Mouse (Mus musculus): Measurements from ENCODE around the gene Tbc1d22a. TPM values are rescaled to one million over a fixed set of nuclear protein-coding genes. Genes with fewer than 3 reads are reported as not detected.

Gene Tbc1d22a
- polyA plus RNA-seq, 1 experiment: 30.5 TPM

GRCm38 (mm10) chr15:86383278-86383677, 169.0 kb downstream of the Tbc1d22a start:
- Histone ChIP-seq H3K79me2 (ENCODE audit: control insufficient read depth, insufficient read depth) (no peaks in the 10 kb centered on the region), H3K4me3 (no peak overlapping the region), H3K27me3 (ENCODE audit: control insufficient read depth, insufficient read depth, insufficient read length) (no peaks in the 10 kb centered on the region), H3K4me2 (ENCODE audit: low read depth) (no peak overlapping the region), H3K36me3 (ENCODE audit: control insufficient read depth, insufficient read depth) (no peaks in the 10 kb centered on the region), H3ac (ENCODE audit: control insufficient read depth, insufficient read length) (no peak overlapping the region)
- no peak for TF ChIP-seq CEBPB (IDR thresholded peaks at IDR 0.05; ENCODE audit: insufficient read depth, poor library complexity, severe bottlenecking)
- TF ChIP-seq POLR2AphosphoS2 (IDR thresholded peaks at IDR 0.05; ENCODE audit: insufficient read length, low read depth): no peak
- TF ChIP-seq USF1 (IDR thresholded peaks at IDR 0.05; ENCODE audit: low read depth): no peak
- TF ChIP-seq SRF (IDR thresholded peaks at IDR 0.05; ENCODE audit: control insufficient read depth, insufficient read length, low read depth): no peak
- no peak for TF ChIP-seq MAX (IDR thresholded peaks at IDR 0.05; ENCODE audit: low read depth)
- TF ChIP-seq POLR2A (IDR thresholded peaks at IDR 0.05; ENCODE audit: insufficient read length, low read depth): no peak
- TF ChIP-seq TCF12 (IDR thresholded peaks at IDR 0.05; ENCODE audit: insufficient read depth, poor library complexity, severe bottlenecking): no peak
- no peak for TF ChIP-seq E2F4 (IDR thresholded peaks at IDR 0.05; ENCODE audit: insufficient read depth)
- no peak for TF ChIP-seq REST (IDR thresholded peaks at IDR 0.05; ENCODE audit: insufficient read depth, insufficient read length)
- no peak for TF ChIP-seq TCF3 (IDR thresholded peaks at IDR 0.05; ENCODE audit: insufficient read length, low read depth)
- TF ChIP-seq MYOD1 (IDR thresholded peaks at IDR 0.05; ENCODE audit: control insufficient read depth in 1 of 3, insufficient read length in 2 of 3, low read depth in 2 of 3): no peak
- TF ChIP-seq MYOG (IDR thresholded peaks at IDR 0.05; ENCODE audit: control insufficient read depth in 1 of 3, insufficient read depth in 1 of 3, insufficient read length in 2 of 3, low read depth in 2 of 3): no peak

- no peaks in the 10 kb centered on the region for H3K36me3 ChIP-seq (ENCODE audit: control insufficient read depth, insufficient read depth)
- no peak overlapping the region for H3K4me3 ChIP-seq
- no peaks in the 10 kb centered on the region for H3K79me2 ChIP-seq (ENCODE audit: control insufficient read depth, insufficient read depth)
- no peaks in the 10 kb centered on the region for H3K27me3 ChIP-seq (ENCODE audit: control insufficient read depth, insufficient read depth, insufficient read length)
- no peak overlapping the region for H3K4me2 ChIP-seq (ENCODE audit: low read depth)
- TF ChIP-seq E2F4 (IDR thresholded peaks at IDR 0.05; ENCODE audit: insufficient read depth) (no peak), REST (IDR thresholded peaks at IDR 0.05; ENCODE audit: insufficient read depth, insufficient read length) (no peak), POLR2A (IDR thresholded peaks at IDR 0.05; ENCODE audit: insufficient read length, low read depth) (no peak), MYOG (IDR thresholded peaks at IDR 0.05; ENCODE audit: control insufficient read depth in 1 of 3, insufficient read depth in 1 of 3, insufficient read length in 2 of 3, low read depth in 2 of 3) (no peak), MYOD1 (IDR thresholded peaks at IDR 0.05; ENCODE audit: control insufficient read depth in 1 of 3, insufficient read length in 2 of 3, low read depth in 2 of 3) (no peak), TCF3 (IDR thresholded peaks at IDR 0.05; ENCODE audit: insufficient read length, low read depth) (no peak), POLR2AphosphoS2 (IDR thresholded peaks at IDR 0.05; ENCODE audit: insufficient read length, low read depth) (no peak), SRF (IDR thresholded peaks at IDR 0.05; ENCODE audit: control insufficient read depth, insufficient read length, low read depth) (no peak), USF1 (IDR thresholded peaks at IDR 0.05; ENCODE audit: low read depth) (no peak), CEBPB (IDR thresholded peaks at IDR 0.05; ENCODE audit: insufficient read depth, poor library complexity, severe bottlenecking) (no peak), MAX (IDR thresholded peaks at IDR 0.05; ENCODE audit: low read depth) (no peak), TCF12 (IDR thresholded peaks at IDR 0.05; ENCODE audit: insufficient read depth, poor library complexity, severe bottlenecking) (no peak)
- H3ac ChIP-seq (ENCODE audit: control insufficient read depth, insufficient read length): no peak overlapping the region
These were observed 171.2 kb downstream of the Tbc1d22a start for GRCm38 (mm10) chr15:86385436-86385835.

GRCm38 (mm10) chr15:86386325-86386724, 172.1 kb downstream of the Tbc1d22a start:
- Histone ChIP-seq H3K36me3 (ENCODE audit: control insufficient read depth, insufficient read depth) (no peaks in the 10 kb centered on the region), H3K4me2 (ENCODE audit: low read depth) (no peak overlapping the region), H3K4me3 (no peak overlapping the region), H3ac (ENCODE audit: control insufficient read depth, insufficient read length) (no peak overlapping the region), H3K79me2 (ENCODE audit: control insufficient read depth, insufficient read depth) (no peaks in the 10 kb centered on the region), H3K27me3 (ENCODE audit: control insufficient read depth, insufficient read depth, insufficient read length) (no peaks in the 10 kb centered on the region)
- no peak for TF ChIP-seq TCF3 (IDR thresholded peaks at IDR 0.05; ENCODE audit: insufficient read length, low read depth)
- TF ChIP-seq POLR2AphosphoS2 (IDR thresholded peaks at IDR 0.05; ENCODE audit: insufficient read length, low read depth): no peak
- TF ChIP-seq USF1 (IDR thresholded peaks at IDR 0.05; ENCODE audit: low read depth): no peak
- no peak for TF ChIP-seq MYOG (IDR thresholded peaks at IDR 0.05; ENCODE audit: control insufficient read depth in 1 of 3, insufficient read depth in 1 of 3, insufficient read length in 2 of 3, low read depth in 2 of 3)
- TF ChIP-seq TCF12 (IDR thresholded peaks at IDR 0.05; ENCODE audit: insufficient read depth, poor library complexity, severe bottlenecking): no peak
- TF ChIP-seq CEBPB (IDR thresholded peaks at IDR 0.05; ENCODE audit: insufficient read depth, poor library complexity, severe bottlenecking): no peak
- TF ChIP-seq MYOD1 (IDR thresholded peaks at IDR 0.05; ENCODE audit: control insufficient read depth in 1 of 3, insufficient read length in 2 of 3, low read depth in 2 of 3): no peak
- no peak for TF ChIP-seq E2F4 (IDR thresholded peaks at IDR 0.05; ENCODE audit: insufficient read depth)

DNA sequence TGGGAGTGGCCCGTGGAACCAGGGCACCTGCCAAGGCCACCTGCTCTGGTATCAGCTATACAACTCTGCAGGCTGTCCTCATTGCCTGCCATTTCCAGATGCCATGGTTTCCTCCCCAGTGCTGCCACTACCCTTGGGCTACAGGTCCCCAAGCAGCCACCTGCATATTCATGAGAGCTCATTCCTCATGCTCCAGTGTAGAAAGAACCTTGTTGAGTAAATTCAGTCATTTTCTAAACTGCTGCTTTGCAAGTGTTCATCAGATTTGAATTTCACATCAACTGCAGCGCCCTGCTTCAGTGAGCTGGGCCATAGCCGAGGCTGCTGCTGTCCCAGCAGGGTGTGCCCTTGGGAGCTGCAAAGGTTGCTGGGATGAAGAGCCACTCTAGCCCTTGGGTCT, 174.3 kb downstream of the Tbc1d22a start:
- Histone ChIP-seq H3ac (ENCODE audit: control insufficient read depth, insufficient read length) (no peak overlapping the region), H3K4me2 (ENCODE audit: low read depth) (no peak overlapping the region)
- no peak for TF ChIP-seq POLR2AphosphoS2 (IDR thresholded peaks at IDR 0.05; ENCODE audit: insufficient read length, low read depth)
- no peak for TF ChIP-seq POLR2A (IDR thresholded peaks at IDR 0.05; ENCODE audit: insufficient read length, low read depth)
- no peak for TF ChIP-seq USF1 (IDR thresholded peaks at IDR 0.05; ENCODE audit: low read depth)
- no peak for TF ChIP-seq MYOG (IDR thresholded peaks at IDR 0.05; ENCODE audit: control insufficient read depth in 1 of 3, insufficient read depth in 1 of 3, insufficient read length in 2 of 3, low read depth in 2 of 3)
- TF ChIP-seq SRF (IDR thresholded peaks at IDR 0.05; ENCODE audit: control insufficient read depth, insufficient read length, low read depth): no peak
- no peak for TF ChIP-seq CEBPB (IDR thresholded peaks at IDR 0.05; ENCODE audit: insufficient read depth, poor library complexity, severe bottlenecking)
- TF ChIP-seq TCF12 (IDR thresholded peaks at IDR 0.05; ENCODE audit: insufficient read depth, poor library complexity, severe bottlenecking): no peak
- no peak for TF ChIP-seq REST (IDR thresholded peaks at IDR 0.05; ENCODE audit: insufficient read depth, insufficient read length)
- no peak for TF ChIP-seq MYOD1 (IDR thresholded peaks at IDR 0.05; ENCODE audit: control insufficient read depth in 1 of 3, insufficient read length in 2 of 3, low read depth in 2 of 3)
- no peak for TF ChIP-seq TCF3 (IDR thresholded peaks at IDR 0.05; ENCODE audit: insufficient read length, low read depth)
- TF ChIP-seq MAX (IDR thresholded peaks at IDR 0.05; ENCODE audit: low read depth): no peak
- no peak for TF ChIP-seq E2F4 (IDR thresholded peaks at IDR 0.05; ENCODE audit: insufficient read depth)

More for the DNA sequence above, 174.3 kb downstream of the Tbc1d22a start:
- Histone ChIP-seq H3K79me2 (ENCODE audit: control insufficient read depth, insufficient read depth) (no peaks in the 10 kb centered on the region), H3K27me3 (ENCODE audit: control insufficient read depth, insufficient read depth, insufficient read length) (no peaks in the 10 kb centered on the region), H3K36me3 (ENCODE audit: control insufficient read depth, insufficient read depth) (no peaks in the 10 kb centered on the region), H3K4me3 (no peak overlapping the region)
